Mouse (Mus musculus) 3T3-L1 (cell line): Measurements from ENCODE around the gene Ralgapb.
"Not testable (repeated sequence)": the region's sequence is repeated elsewhere in the genome, so short reads cannot be mapped to it uniquely, and the experiment has no call there.

Source experiments
- DNase-seq: peaks from one replicate; pipeline ENCODE4 v3.0.0-alpha.2; 2015; ENCODE audit warnings: low read depth, low spot score

The Ralgapb gene

GRCm38 (mm10) chr2:158409595-158410021 lies at the start of gene Ralgapb:
Ralgapb (plus strand) TSS chr2:158409848.
- peak; percentile 98 for DNase-seq

- peak; percentile 95 for DNase-seq
These were observed 48.6 kb upstream of the Ralgapb start for GRCm38 (mm10) chr2:158360873-158361677.

- no peak for DNase-seq
These were observed 47.8 kb upstream of the Ralgapb start for GRCm38 (mm10) chr2:158361678-158362320.

- DNase-seq, result no peak
These were observed 45.5 kb upstream of the Ralgapb start for GRCm38 (mm10) chr2:158364175-158364574.

- no peak for DNase-seq
These were observed 44.4 kb upstream of the Ralgapb start for GRCm38 (mm10) chr2:158365099-158365850.

GRCm38 (mm10) chr2:158367654-158368053 lies 42.0 kb upstream of the Ralgapb start:
- DNase-seq, result no peak

GRCm38 (mm10) chr2:158368313-158368712 lies 41.3 kb upstream of the Ralgapb start:
- no peak for DNase-seq

GRCm38 (mm10) chr2:158369474-158370172 lies 40.0 kb upstream of the Ralgapb start:
- DNase-seq, result no peak

GRCm38 (mm10) chr2:158370173-158370550 lies 39.5 kb upstream of the Ralgapb start:
- DNase-seq, result peak; percentile 49

GRCm38 (mm10) chr2:158373061-158373460 lies 36.6 kb upstream of the Ralgapb start:
- DNase-seq, result no peak

GRCm38 (mm10) chr2:158373516-158373915 lies 36.1 kb upstream of the Ralgapb start:
- no peak for DNase-seq

- DNase-seq, result no peak
These were observed 34.1 kb upstream of the Ralgapb start, which contains the start of gene Snhg11 for GRCm38 (mm10) chr2:158375443-158376122. Snhg11 (plus strand) TSS chr2:158375638.

GRCm38 (mm10) chr2:158376123-158376687 lies 33.4 kb upstream of the Ralgapb start:
- no peak for DNase-seq

GRCm38 (mm10) chr2:158376798-158377197 lies 32.9 kb upstream of the Ralgapb start:
- no peak for DNase-seq

- no peak for DNase-seq
These were observed 31.8 kb upstream of the Ralgapb start for GRCm38 (mm10) chr2:158377811-158378210.

GRCm38 (mm10) chr2:158379354-158380078 lies 30.1 kb upstream of the Ralgapb start:
- peak; percentile 92 for DNase-seq

GRCm38 (mm10) chr2:158386072-158386471 lies 23.6 kb upstream of the Ralgapb start:
- DNase-seq, result no peak

GRCm38 (mm10) chr2:158389421-158389820 lies 20.2 kb upstream of the Ralgapb start:
- no peak for DNase-seq

GRCm38 (mm10) chr2:158396369-158396768 lies 13.3 kb upstream of the Ralgapb start:
- DNase-seq, result no peak

- DNase-seq, result not testable (repeated sequence)
These were observed 12.5 kb upstream of the Ralgapb start for GRCm38 (mm10) chr2:158397140-158397539.
